Mouse (Mus musculus) adrenal gland, postnatal 4 days (tissue): ENCODE measurements around the gene Lars2. TPM values are rescaled to one million over a fixed set of nuclear protein-coding genes. Genes with fewer than 3 reads are reported as not detected.

ENCODE experiments used
- DNase-seq, 2 experiments: peaks; one replicate each; pipeline ENCODE4 v3.0.0; 2021 to 2022; ENCODE audit warnings: low spot score in 2 of 2, mixed read lengths in 2 of 2
- total RNA-seq, 2 experiments: library from RNA; stranded (reverse); gene quantifications; 2 replicates each; pipeline ENCODE4 v1.2.3; 2021

The Lars2 gene
- total RNA-seq, 2 experiments from 2014 or later: 74.0 to 84.9 TPM

DNA sequence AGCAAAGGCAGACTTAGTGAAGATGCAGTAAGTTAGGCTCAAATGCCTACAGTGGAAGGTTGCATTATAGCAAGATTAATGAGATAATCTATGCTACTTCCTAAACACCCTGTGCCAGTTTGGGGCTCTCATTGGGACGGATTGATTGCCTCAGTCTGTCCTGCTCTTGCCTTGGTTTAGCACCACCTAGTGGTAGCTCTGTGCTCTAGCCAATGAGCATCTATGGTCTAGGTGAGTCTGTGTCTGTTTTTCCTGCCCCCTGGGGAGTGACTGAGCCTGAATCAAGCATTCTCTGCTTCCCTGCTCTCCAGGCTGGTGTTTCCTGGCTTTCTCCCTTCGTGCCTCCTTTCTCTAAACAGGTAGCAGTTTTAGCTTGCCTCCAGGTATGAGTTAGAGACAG lies 137.6 kb downstream of the Lars2 start:
- DNase-seq: peak in 1 of 2 experiments; percentile 22

DNA sequence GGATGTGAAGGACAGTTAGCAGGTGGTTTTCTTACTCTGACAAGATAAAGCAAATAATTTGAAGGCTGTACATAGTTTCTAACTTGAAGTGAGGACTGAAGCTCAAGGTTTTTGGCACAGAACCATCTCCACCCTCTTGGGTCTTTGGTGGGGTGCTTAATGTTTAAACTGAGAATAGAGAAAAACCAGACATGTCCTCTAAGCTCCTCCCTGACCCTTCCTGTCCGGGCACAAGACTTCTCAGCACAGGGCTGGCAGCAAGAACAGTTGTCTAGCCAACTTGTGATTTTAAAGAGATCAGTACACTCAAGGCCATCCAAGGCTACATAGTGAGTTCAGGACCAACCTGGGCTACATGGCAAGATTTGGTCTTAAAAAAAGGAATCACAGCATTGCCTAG lies 138.9 kb downstream of the Lars2 start:
- DNase-seq: no peak

DNA sequence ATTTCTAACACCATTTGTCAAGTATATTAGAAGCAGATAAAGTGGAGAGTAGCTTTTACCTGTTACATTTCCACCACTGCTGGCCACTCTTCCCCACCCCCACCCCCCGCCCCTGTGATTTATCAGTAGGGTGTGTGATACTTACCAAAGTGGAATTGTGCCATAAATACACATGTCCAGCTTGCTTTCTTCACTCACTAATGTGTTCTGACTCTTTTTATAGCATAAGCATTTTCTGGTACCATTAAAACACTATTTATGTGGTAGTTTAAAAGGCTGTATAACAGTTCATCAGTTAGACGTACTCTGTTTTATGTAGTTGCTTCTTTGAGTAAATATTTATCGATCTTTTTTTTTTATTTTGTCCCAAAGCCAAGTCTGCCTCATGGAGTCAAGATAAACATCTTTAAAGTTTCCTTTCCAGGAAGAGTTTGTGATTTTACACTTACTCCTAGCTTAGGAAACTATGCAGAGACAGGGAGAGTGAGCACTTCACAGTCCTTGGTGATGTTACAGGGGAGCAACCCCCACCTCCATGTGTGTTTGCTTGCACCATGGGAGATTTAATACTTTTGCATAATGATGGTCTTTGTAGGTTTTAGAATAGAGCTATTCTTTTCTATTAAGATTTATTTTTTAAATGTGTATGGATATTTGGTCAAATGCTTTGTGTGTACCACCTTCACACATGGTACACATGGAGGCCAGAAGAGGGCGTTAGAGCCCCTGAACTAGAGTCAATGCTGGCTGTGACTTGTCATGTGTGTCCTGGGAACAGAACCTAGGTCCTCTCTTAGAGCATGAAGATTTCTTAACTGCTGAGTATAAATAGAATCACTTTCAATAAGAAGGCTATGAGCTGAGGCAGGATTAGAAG lies 139.8 kb downstream of the Lars2 start:
- no peak for DNase-seq

DNA sequence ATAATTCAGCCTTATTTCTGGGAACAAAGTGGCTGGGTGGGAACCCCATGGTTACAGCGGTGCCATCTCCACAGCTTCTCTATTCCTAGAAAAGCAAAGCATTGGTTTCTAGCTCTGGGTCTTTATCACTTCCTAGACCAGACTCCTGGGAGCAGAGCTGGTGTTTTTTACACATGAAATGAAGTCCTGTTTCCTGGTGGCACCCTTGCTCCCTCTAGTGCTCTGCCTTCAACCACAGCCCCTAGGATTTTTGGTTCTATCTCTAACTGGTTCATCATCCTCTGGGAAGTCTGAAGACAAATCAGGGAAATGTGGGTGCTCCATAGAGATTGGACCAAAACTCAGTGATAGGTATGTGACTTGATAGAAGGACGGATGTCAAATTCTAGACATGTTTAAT lies 140.7 kb downstream of the Lars2 start:
- DNase-seq: no peak

DNA sequence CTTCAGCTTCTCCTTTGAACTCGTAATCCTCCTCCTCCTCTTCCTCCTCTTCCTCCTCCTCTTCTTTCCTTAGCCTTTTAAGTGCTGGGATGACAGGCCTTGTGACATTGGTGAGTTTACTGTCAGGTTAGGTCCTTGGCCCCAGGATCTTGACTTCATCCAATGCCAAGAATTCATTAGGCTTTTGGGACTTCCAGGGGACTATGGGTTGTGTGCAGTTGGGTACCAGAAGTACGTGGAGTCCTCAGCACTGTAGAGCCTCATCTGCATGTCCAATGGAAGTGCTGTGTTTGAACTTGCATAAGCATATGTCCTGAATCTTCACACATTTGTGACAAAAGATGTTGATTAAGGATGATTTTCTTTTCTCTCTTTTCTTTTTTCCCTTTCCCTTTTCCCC lies 142.3 kb downstream of the Lars2 start:
- DNase-seq: no peak

DNA sequence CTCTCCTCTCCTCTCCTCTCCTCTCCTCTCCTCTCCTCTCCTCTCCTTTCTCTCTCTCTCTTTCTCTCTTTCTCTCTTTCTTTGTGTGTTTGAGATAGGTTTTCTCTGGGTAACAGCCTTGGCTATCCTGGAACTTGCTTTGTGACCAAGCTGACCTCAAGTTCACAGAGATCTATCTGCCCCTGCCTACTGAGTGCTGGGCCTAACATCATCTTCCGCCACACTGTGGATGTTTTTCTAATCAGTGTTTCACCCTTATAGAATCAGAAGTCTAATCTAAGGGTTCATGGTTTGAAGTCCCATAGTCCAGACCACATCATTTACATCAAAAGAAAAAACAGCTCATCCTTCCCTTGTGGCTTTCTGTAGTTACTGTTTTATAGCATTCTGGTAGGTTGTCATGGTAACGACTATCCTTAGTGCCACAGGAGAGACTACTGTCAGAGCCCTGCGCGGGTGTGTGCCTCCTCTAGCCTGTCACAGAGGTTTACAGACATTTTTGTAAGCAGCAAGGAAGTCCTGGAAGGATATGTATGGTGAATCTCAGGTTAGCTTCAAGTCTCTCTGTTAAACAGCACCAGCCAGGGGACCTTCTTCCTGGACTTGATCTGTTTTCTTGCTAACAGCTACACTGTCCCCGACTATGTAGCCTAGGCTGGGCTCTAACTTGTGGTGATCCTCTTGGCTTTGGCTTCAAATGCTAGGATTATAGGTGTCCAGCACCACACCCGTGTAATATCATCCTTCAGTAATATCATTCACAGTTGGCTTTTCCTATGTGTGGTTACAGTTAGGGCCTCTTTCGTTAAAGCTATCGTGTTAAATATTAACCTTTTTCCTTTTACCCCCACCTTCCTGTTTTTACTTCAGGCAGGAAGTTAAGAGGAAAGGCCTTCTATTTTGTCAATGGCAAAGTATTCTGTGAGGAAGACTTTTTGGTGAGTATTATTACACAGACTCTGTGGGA lies 143.2 kb downstream of the Lars2 start:
- DNase-seq: no peak

DNA sequence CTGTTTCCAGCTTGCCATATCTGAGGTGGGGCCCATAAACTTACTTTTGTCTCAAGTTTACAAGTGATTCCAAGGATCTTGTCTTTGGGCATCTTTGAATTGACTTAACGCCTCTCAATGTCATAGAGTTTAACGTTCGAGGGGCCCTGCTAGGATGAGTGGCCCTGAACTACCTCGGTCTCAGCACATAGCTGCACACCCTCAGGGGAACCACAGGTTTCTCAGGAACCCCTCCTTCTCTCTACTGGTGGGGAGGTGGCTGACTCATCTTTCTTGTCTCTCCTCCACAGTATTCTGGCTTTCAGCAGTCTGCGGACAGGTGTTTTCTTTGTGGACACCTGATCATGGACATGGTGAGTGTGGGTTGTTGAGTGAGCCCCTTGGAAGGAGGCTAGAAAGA lies 144.2 kb downstream of the Lars2 start:
- no peak for DNase-seq

Other genes starting within 250 kb of the Lars2 start
- 10 to 100 TPM; 37.2 to 44.0 TPM for gene Clec3b, start 216.0 kb upstream of the Lars2 start, total RNA-seq
- 1 to 10 TPM in 1 of 2 experiments, under 1 TPM in 1; 0.73 to 2.6 TPM for gene Cdcp1, start 150.9 kb upstream of the Lars2 start, total RNA-seq
- gene Tmem158, start 106.2 kb upstream of the Lars2 start, total RNA-seq: 10 to 100 TPM; 25.0 to 25.7 TPM
- 10 to 100 TPM; 41.7 to 47.3 TPM for gene Limd1, start 111.8 kb downstream of the Lars2 start, total RNA-seq
- gene Sacm1l, start 162.8 kb downstream of the Lars2 start, total RNA-seq: 10 to 100 TPM; 47.0 to 59.8 TPM